Mouse (Mus musculus): Measurements from ENCODE around the gene Ep400. TPM values are rescaled to one million over a fixed set of nuclear protein-coding genes. Genes with fewer than 3 reads are reported as not detected.
A peak's percentile ranks its signal among the peaks of the same experiment; 100 is the strongest.

Ep400 gene
- 48.4 and 53.0 TPM in 2 replicates for polyA plus RNA-seq (2015; fragmentation: Nextera tagmentation; extraction: Ambion mirVana)

DNA sequence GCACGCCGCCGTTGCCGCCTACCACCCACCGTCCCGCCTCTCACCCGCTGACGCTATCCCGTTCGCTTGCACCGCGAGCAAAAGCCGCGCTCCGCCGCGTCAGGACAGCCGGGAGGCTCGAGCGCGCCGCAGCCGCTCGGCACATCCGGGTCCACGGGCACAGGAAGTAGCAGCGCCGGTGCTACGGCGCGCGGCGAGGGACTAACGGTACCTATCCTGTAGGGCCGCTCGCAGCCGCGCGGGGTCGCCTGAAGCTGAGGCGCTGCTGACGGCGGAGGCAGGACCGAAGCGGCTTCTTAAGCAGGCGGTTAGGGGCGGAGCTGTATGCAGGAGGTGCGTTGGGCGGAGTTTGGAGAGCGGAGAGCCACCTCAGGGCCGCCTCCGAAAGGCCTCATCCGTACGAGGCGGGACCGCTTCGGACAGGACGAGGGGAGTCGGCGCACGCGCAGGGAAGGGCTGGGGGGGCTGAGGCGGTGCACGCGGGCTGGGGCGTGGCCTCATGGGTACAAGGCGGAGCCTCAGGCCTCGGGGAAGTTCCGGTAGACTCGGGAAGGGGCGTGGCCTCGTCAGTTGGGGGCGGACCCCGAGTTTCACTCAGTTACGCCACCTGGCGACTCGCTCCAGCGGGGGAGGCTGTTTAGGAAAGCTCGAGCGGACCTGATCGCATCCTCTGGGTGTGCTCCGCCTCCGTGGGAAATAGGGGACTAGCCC, at the start of gene Ep400:
TSS of gene Ep400 (minus strand) at position 270 of the 711 bp plus-strand sequence.
- under 1% methylated on average over 83 of the region's 83 CpGs for WGBS
- H3K27me3 ChIP-seq, result no peaks in the 10 kb centered on the region

DNA sequence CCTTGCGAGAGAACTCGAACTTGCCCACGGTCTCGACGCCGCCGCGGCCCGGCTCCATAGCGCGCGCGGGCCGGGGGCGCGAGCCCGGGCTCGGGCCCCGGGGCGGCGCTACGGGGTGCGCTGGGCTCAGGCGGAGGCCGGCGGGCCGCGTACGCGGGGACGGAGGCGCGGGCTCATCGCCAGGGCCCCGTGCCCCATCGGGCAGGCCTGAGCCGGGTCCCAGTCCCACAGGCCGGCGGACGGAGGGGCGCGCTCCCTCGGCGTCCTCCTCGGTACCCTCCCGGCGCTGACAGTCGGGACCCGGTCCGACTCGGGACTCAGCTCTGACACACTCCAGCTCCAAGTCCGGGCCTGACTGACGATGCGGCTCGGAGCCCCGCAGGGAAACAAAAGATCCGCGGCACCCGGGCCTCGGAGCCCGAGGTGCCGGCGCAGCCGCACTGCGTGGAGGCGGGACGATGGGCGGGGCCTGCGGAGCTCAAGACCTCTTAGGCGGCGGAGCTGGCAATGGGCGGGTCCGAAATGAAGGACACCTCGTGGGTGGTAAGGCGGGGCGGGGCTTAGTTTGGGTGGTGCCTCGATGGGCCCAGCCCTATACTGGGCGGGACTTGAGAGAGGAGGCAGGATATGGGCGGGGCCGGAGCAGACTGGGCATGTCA, 39.3 kb upstream of the Ep400 start, which contains the start of gene Ulk1:
TSS of gene Ulk1 (minus strand) at position 431 of the 659 bp plus-strand sequence.
- Histone ChIP-seq H3K9ac (peak within 1 kb of the TSS; percentile 97), H3K4me2 (peak within 1 kb of the TSS; percentile 100), H3K36me3 (peaks cover 11% of the 10 kb centered on the region; the same call in 1 of the 2 replicates), H3K27ac (replicated peaks) (peak within 1 kb of the TSS; percentile 87), H3K9me3 (no peaks in the 10 kb centered on the region), H3K4me1 (replicated peaks) (peaks cover 45% of the 10 kb centered on the region), H3K4me3 (peak within 1 kb of the TSS; percentile 93), H3K27me3 (no peaks in the 10 kb centered on the region; the same call in 1 of the 2 replicates)
- peak; percentile 95 for ATAC-seq (ENCODE audit: low read depth)
- under 1% methylated on average over 77 of the region's 80 CpGs for WGBS

More for the DNA sequence above, at the start of gene Ep400:
- peaks cover 27% of the 10 kb centered on the region for H3K36me3 ChIP-seq
- peak within 1 kb of the TSS; percentile 86 for H3K4me3 ChIP-seq
- peaks cover 21% of the 10 kb centered on the region for H3K4me1 ChIP-seq (replicated peaks)
- H3K27ac ChIP-seq (replicated peaks), result peak within 1 kb of the TSS; percentile 97
- H3K9ac ChIP-seq, result peak within 1 kb of the TSS; percentile 94
- H3K9me3 ChIP-seq, result no peaks in the 10 kb centered on the region
- peak within 1 kb of the TSS; percentile 60 for H3K4me2 ChIP-seq
- peak; percentile 97 for ATAC-seq (ENCODE audit: low read depth)

DNA sequence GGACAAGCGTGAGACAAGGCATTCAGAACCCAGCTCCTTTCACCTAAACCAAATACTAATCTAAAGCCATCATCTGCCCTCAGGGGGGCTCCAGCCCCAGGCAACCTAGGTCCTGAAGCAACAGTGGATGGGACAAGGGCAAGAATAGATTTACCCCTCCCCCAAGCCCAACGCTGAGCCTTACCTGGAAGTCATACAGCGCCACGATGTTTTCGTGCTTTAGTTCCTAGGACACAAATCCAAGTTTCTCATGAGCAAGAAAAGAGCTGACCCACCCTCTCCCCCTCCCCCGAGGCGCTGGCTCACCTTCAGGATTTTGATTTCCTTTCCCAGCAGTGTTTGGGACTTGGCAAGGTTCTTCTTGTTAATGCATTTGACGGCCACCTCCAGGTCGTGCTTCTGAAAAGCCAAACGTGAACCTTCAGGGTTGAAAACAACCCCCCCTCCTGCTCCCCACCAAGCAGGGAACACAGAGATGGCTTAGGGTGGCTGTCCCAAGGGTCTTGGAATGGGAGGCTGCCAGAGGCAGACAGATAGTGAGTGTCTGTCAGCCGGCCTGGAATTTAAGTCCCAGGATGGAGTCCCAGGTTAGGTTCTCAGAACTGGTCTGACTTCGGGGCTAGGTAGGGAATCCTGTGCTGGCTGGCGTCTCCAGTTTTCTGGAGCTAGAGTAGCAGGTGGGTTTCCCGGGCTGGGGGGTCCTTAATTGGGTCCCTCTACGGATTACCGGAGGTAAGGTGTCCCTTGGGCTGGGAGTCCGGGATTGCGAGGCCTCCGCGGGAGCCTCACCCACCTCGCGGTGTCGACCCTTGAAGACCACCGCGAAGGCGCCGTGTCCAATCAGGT, 38.5 kb upstream of the Ep400 start:
- ATAC-seq (ENCODE audit: low read depth), result no peak
- H3K4me1 ChIP-seq (replicated peaks), result peaks cover 50% of the 10 kb centered on the region
- WGBS, result 2% methylated on average over 27 of the region's 27 CpGs

DNA sequence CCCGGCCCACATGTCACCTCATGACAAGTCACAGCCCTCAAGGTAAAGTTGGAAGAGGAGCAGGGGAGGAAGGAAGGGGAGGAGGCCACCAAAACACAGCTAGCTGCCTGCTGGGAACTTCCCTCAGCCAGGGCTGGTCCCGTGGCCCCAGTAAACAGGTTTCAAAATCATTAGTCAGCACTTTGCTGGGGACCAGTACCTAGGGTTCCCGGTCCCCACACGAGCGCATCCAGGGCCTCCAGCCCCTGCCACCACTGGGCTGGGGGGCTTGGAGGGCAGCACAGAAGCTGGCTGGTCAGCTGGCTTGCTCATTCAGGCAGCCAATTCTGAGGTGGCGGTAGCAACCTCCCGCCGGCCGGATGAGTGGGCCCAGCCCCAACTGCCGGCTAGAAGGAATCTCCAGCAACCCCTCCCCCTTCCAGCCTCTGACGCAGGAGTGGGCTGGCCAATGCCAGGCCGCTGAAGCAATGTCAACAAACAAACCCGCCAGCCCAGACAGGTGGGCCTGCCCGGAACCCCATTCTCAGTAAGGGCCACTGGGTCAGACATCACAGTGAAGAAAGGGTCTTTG, 37.6 kb upstream of the Ep400 start:
- WGBS, result 3% methylated on average over 14 of the region's 14 CpGs
- H3K4me2 ChIP-seq, result peak overlapping the region; percentile 100
- no peaks in the 10 kb centered on the region; the same call in 1 of the 2 replicates for H3K27me3 ChIP-seq
- peak overlapping the region; percentile 93 for H3K4me3 ChIP-seq
- 0 out of 2 replicates have a peak overlapping the region, but pooled peaks have one; percentile 10 for H3K27ac ChIP-seq (replicated peaks)
- H3K36me3 ChIP-seq, result peaks cover 19% of the 10 kb centered on the region; the same call in 1 of the 2 replicates
- peaks cover 54% of the 10 kb centered on the region for H3K4me1 ChIP-seq (replicated peaks)
- H3K9me3 ChIP-seq, result no peaks in the 10 kb centered on the region
- H3K9ac ChIP-seq, result peak overlapping the region; percentile 97
- ATAC-seq (ENCODE audit: low read depth), result peak; percentile 17

More for the DNA sequence above, 38.5 kb upstream of the Ep400 start:
- H3K9me3 ChIP-seq, result no peaks in the 10 kb centered on the region
- H3K36me3 ChIP-seq, result peaks cover 16% of the 10 kb centered on the region; the same call in 1 of the 2 replicates
- H3K27ac ChIP-seq (replicated peaks), result peak overlapping the region; percentile 87
- peak overlapping the region; percentile 100 for H3K4me2 ChIP-seq
- H3K27me3 ChIP-seq, result no peaks in the 10 kb centered on the region; the same call in 1 of the 2 replicates
- H3K9ac ChIP-seq, result peak overlapping the region; percentile 97
- peak overlapping the region; percentile 93 for H3K4me3 ChIP-seq

DNA sequence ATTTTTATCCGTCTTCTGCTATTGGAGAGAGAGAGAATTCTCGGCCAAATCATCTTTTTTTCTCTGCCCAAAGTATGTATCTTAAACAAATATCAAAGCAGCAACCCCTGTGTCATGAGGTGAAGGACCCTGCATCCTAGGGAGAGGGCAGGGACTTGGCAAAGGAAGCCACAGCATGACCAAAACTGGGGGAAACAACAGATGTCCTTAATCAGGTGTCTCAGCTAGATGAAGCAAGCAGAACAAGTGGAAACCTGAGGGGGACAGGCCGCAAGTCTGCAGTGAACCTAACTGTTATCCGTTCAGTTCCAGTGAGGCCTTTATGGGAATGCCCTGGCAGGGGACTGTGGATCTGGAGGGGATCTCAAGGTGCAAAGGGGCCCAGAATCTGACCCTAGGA, 36.9 kb upstream of the Ep400 start:
- Histone ChIP-seq H3K27ac (replicated peaks) (peak overlapping the region; percentile 10; the same call in 1 of the 2 replicates), H3K9ac (peak overlapping the region; percentile 97), H3K4me2 (peak overlapping the region; percentile 100), H3K4me1 (replicated peaks) (peaks cover 61% of the 10 kb centered on the region), H3K4me3 (peak overlapping the region; percentile 93), H3K27me3 (no peaks in the 10 kb centered on the region; the same call in 1 of the 2 replicates), H3K9me3 (no peaks in the 10 kb centered on the region), H3K36me3 (peaks cover 24% of the 10 kb centered on the region; the same call in 1 of the 2 replicates)
- WGBS, result 88% methylated on average over 4 of the region's 4 CpGs
- ATAC-seq (ENCODE audit: low read depth), result no peak

DNA sequence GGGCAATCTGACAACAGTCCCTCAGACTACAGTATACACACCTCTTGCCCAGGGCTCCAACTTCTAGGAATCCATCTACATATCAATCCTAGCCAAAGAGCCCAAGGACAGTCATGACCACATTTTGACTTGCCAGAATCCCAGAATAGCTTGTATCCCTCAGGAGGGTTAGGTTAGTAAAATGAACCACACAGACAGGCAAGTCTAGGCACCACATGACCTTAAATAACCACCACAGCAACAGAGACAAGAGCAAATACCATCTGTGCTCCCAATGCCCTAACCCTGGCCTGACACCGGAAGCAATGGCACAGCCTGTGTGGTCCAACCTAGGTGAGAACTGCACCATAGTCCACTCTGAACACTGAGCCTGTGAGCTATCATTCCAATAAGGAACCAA, 36.2 kb upstream of the Ep400 start:
- H3K4me3 ChIP-seq, result no peak overlapping the region
- peaks cover 31% of the 10 kb centered on the region; the same call in 1 of the 2 replicates for H3K36me3 ChIP-seq
- H3K27ac ChIP-seq (replicated peaks), result no peak overlapping the region
- H3K9ac ChIP-seq, result no peak overlapping the region; the same call in 1 of the 2 replicates
- no peaks in the 10 kb centered on the region for H3K9me3 ChIP-seq
- peak overlapping the region; percentile 100 for H3K4me2 ChIP-seq
- WGBS, result 88% methylated on average over 1 of the region's 1 CpGs
- H3K4me1 ChIP-seq (replicated peaks), result peaks cover 63% of the 10 kb centered on the region
- no peaks in the 10 kb centered on the region for H3K27me3 ChIP-seq
- no peak for ATAC-seq (ENCODE audit: low read depth)

DNA sequence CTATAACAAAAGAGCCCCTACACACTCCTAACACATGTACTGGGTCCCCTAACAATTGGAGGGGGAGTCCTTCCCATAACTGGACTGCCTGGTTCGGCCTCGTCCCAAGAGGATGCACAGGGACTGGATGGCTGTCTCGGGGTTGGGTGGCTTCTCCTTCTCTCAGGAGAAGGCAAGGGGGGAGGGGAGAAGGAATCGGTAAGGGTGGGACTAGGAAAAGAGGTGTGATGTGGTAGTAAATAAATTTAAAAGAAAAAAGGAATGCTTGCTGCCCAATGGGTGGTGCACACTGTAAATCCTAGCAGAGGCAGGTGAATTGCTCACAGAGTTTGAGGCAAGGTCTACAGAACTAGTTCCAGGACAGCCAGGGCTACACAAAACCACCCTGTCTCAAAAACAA, 35.6 kb upstream of the Ep400 start:
- WGBS, result 82% methylated on average over 4 of the region's 4 CpGs
- peaks cover 63% of the 10 kb centered on the region for H3K4me1 ChIP-seq (replicated peaks)
- H3K4me2 ChIP-seq, result no peak overlapping the region

DNA sequence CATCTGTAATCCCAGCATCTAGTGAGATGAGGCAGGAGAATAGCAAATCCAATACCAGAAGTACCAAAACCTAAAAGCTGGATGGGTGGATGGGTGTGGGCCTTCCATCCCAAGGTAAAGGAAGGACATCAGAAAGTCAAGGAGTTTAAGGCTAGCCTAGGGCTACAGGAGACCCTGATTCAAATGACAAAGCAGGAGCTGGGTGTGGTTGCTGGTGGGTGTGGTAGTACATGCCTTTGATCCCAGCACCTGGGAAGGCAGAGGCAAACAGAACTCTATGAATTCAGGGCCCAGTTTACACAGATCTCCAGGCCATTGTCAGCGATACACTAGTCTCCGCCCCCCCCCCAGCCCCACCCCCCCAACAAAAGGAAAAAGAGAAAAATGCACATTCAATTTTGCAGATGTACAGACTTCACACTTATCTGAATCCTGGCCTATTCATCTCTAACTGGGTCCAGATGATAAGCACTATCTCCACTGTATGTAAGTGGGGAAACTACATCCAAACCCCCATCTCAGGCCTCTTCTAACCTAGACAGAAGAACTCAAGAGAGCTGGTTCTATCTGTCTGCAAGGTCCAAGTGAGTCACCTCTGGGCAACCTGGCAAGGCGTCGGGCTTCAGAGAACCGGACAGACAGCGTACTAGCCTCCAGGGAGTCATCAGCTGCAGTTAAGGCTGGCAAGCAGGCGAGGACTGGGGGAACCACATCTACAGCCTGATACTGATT, 33.7 kb upstream of the Ep400 start:
- peaks cover 53% of the 10 kb centered on the region for H3K36me3 ChIP-seq
- no peak overlapping the region for H3K27ac ChIP-seq (replicated peaks)
- peak overlapping the region; percentile 17; the same call in 1 of the 2 replicates for H3K9ac ChIP-seq
- H3K4me3 ChIP-seq, result no peak overlapping the region
- no peaks in the 10 kb centered on the region for H3K27me3 ChIP-seq
- ATAC-seq (ENCODE audit: low read depth), result no peak
- H3K9me3 ChIP-seq, result no peaks in the 10 kb centered on the region
- peaks cover 63% of the 10 kb centered on the region for H3K4me1 ChIP-seq (replicated peaks)
- WGBS, result 75% methylated on average over 7 of the region's 7 CpGs
- no peak overlapping the region for H3K4me2 ChIP-seq

More for the DNA sequence above, 35.6 kb upstream of the Ep400 start:
- Histone ChIP-seq H3K9ac (0 out of 2 replicates have a peak overlapping the region, but pooled peaks have one; percentile 2), H3K27me3 (no peaks in the 10 kb centered on the region), H3K4me3 (no peak overlapping the region), H3K9me3 (no peaks in the 10 kb centered on the region), H3K36me3 (peaks cover 36% of the 10 kb centered on the region; the same call in 1 of the 2 replicates), H3K27ac (replicated peaks) (no peak overlapping the region)
- no peak for ATAC-seq (ENCODE audit: low read depth)

DNA sequence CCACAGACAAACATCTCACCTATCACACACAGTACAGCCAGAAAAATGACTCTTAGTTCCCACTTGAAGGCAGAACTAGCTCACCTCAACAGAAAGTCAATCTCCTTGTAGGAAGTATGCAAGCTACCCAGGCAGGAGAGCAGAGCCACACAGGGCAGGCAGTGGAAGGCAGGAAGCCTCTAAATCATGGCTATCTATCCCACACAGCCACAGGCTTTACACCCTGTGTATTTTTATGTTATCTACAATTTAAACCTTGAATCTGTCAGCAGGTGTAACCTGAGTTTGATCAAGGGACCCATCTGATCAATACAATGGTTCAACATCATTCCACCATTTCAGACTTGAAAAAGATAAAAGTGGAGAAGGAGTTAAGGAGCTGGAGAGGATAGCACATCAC, 32.3 kb upstream of the Ep400 start:
- peaks cover 67% of the 10 kb centered on the region for H3K36me3 ChIP-seq
- H3K4me3 ChIP-seq, result no peak overlapping the region
- no peak overlapping the region for H3K9ac ChIP-seq
- no peaks in the 10 kb centered on the region for H3K27me3 ChIP-seq
- H3K9me3 ChIP-seq, result no peaks in the 10 kb centered on the region
- no peak overlapping the region for H3K27ac ChIP-seq (replicated peaks)
- no peak for ATAC-seq (ENCODE audit: low read depth)
- peaks cover 49% of the 10 kb centered on the region for H3K4me1 ChIP-seq (replicated peaks)
- H3K4me2 ChIP-seq, result no peak overlapping the region

DNA sequence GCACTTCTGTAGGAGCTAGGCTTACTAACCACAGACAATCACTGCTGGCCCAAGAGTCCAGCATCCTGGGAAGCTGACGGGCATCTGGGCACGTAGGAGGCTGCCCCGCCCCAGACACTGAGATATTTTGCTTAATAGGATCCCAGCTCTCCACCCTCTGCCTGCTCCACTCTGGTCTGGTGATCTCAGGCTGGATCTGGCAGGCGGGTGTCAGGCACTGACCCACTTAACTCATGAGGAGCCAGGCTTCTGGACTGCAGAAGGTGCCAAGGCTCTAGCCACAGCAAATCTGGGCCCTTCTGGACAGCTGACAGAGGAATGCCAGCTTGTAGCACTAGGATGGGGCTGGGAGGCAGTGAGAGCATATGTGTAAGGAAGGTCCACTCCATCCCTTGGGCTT, 31.7 kb upstream of the Ep400 start:
- peaks cover 43% of the 10 kb centered on the region for H3K4me1 ChIP-seq (replicated peaks)
- ATAC-seq (ENCODE audit: low read depth), result no peak
- H3K36me3 ChIP-seq, result peaks cover 73% of the 10 kb centered on the region
- H3K27me3 ChIP-seq, result no peaks in the 10 kb centered on the region
- H3K9me3 ChIP-seq, result no peaks in the 10 kb centered on the region
- WGBS, result 91% methylated on average over 4 of the region's 4 CpGs
- H3K27ac ChIP-seq (replicated peaks), result no peak overlapping the region
- H3K9ac ChIP-seq, result no peak overlapping the region
- no peak overlapping the region for H3K4me3 ChIP-seq
- H3K4me2 ChIP-seq, result no peak overlapping the region

Data from neural tube, embryonic 13.5 days (tissue).